Mouse (Mus musculus) cerebellum, adult 18-20 months (tissue): ENCODE data around the gene Nek7.

ENCODE experiments used
- DNase-seq, 2 experiments: peaks; one replicate each; pipeline ENCODE4 v3.0.0; 2021

Nek7 gene

GRCm38 (mm10) chr1:138568434-138569232 is 51.3 kb downstream of the Nek7 start:
- DNase-seq: no peak

GRCm38 (mm10) chr1:138567946-138568345 is 52.0 kb downstream of the Nek7 start:
- DNase-seq: no peak

GRCm38 (mm10) chr1:138564677-138565076 is 55.3 kb downstream of the Nek7 start:
- no peak for DNase-seq

GRCm38 (mm10) chr1:138560733-138561132 is 59.2 kb downstream of the Nek7 start:
- no peak for DNase-seq

- no peak for DNase-seq
Measured at GRCm38 (mm10) chr1:138559213-138560101, 60.5 kb downstream of the Nek7 start.

- no peak for DNase-seq
Measured at GRCm38 (mm10) chr1:138558342-138558741, 61.6 kb downstream of the Nek7 start.

GRCm38 (mm10) chr1:138554926-138555325 is 65.0 kb downstream of the Nek7 start:
- no peak for DNase-seq

- no peak for DNase-seq
Measured at GRCm38 (mm10) chr1:138550184-138550583, 69.8 kb downstream of the Nek7 start.

GRCm38 (mm10) chr1:138542170-138542515 is 77.8 kb downstream of the Nek7 start:
- no peak for DNase-seq

GRCm38 (mm10) chr1:138541495-138542169 is 78.3 kb downstream of the Nek7 start:
- DNase-seq: no peak

- no peak for DNase-seq
Measured at GRCm38 (mm10) chr1:138539713-138540112, 80.2 kb downstream of the Nek7 start.

GRCm38 (mm10) chr1:138538217-138538616 is 81.7 kb downstream of the Nek7 start:
- DNase-seq: no peak

- DNase-seq: no peak
Measured at GRCm38 (mm10) chr1:138535758-138536574, 84.0 kb downstream of the Nek7 start.

GRCm38 (mm10) chr1:138530604-138531003 is 89.3 kb downstream of the Nek7 start:
- DNase-seq: no peak

GRCm38 (mm10) chr1:138523962-138524361 is 96.0 kb downstream of the Nek7 start:
- no peak for DNase-seq

GRCm38 (mm10) chr1:138518235-138518634 is 101.7 kb downstream of the Nek7 start:
- no peak for DNase-seq

- DNase-seq: no peak
Measured at GRCm38 (mm10) chr1:138517360-138518099, 102.4 kb downstream of the Nek7 start.

GRCm38 (mm10) chr1:138516946-138517345 is 103.0 kb downstream of the Nek7 start:
- no peak for DNase-seq

- no peak for DNase-seq
Measured at GRCm38 (mm10) chr1:138515362-138515761, 104.6 kb downstream of the Nek7 start.

- no peak for DNase-seq
Measured at GRCm38 (mm10) chr1:138513982-138514381, 106.0 kb downstream of the Nek7 start.

GRCm38 (mm10) chr1:138510566-138510965 is 109.4 kb downstream of the Nek7 start:
- no peak for DNase-seq
